In the genomic region with DNA sequence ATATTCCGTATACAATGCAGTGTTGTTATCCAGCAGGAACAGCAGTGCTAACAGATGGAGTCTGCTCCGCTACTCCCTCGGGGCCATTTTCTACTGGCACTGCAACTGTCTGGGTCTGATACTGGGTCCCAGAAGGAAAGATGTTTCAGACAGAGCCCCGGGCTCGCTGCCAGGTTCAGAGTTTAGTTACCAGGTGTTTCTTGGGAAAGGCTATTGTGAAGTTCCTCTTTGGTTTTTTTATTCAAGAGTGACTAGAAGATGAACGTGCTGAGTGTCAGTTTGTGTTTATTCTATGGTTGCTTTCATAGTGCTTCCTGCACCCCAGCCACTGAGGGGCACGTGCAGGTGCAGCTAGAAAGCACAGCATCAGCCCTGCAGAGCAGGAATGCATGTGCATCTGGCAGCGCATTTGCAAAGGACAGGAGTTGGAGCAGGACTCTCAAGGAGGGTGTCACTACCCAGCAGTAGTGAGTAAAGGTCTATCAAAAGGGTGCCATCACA, we compare ENCODE assay signal across 9 mouse cellular contexts. TPM values are rescaled to one million over a fixed set of nuclear protein-coding genes. Genes with fewer than 3 reads are reported as not detected.
A peak's percentile ranks its signal among the peaks of the same experiment; 100 is the strongest.
DNase-seq lines count a peak whose midpoint lies in the region; ATAC-seq and TF ChIP-seq lines count a peak whose summit lies in the region.
"Had no signal": no experiment of that assay in that cellular context is flagged by ENCODE, and none has a peak within 500 bp of the region (broad histone marks: within the 10 kb centered on the region; RNA-seq: fewer than 3 reads in every experiment).

No protein-coding gene starts in this region.

- H3K4me2 ChIP-seq in neural tube, embryonic 11.5 days (ENCODE audit: low read depth) = no peak overlapping the region
- no peak overlapping the region for H3K4me2 ChIP-seq in neural tube, embryonic 15.5 days
- no peak overlapping the region for H3K4me2 ChIP-seq in hindbrain, embryonic 13.5 days
- H3K4me2 ChIP-seq: lung, embryonic 15.5 days had no signal

- no peak overlapping the region for H3K4me3 ChIP-seq in gastrocnemius, adult 2 months
- no peak overlapping the region for H3K4me3 ChIP-seq in neural tube, embryonic 11.5 days (ENCODE audit: low read depth, low read length)
- no peak overlapping the region for H3K4me3 ChIP-seq in neural tube, embryonic 15.5 days (replicated peaks)
- no peak overlapping the region for H3K4me3 ChIP-seq in hindbrain, embryonic 13.5 days
- H3K4me3 ChIP-seq: lung, embryonic 15.5 days had no signal

- H3K27ac ChIP-seq in gastrocnemius, adult 2 months = no peak overlapping the region
- peak overlapping the region; percentile 53; the same call in 1 of the 2 replicates for H3K27ac ChIP-seq in neural tube, embryonic 11.5 days (ENCODE audit: low read depth, low read length)
- H3K27ac ChIP-seq in neural tube, embryonic 15.5 days (replicated peaks) = no peak overlapping the region
- H3K27ac ChIP-seq in hindbrain, embryonic 13.5 days = peak overlapping the region; percentile 64
- H3K27ac ChIP-seq: lung, embryonic 15.5 days had no signal

- no peaks in the 10 kb centered on the region for H3K9me3 ChIP-seq in neural tube, embryonic 11.5 days (ENCODE audit: control insufficient read depth, low read length)
- H3K9me3 ChIP-seq in neural tube, embryonic 15.5 days (replicated peaks) = no peaks in the 10 kb centered on the region
- H3K9me3 ChIP-seq in hindbrain, embryonic 13.5 days = no peaks in the 10 kb centered on the region
- H3K9me3 ChIP-seq: lung, embryonic 15.5 days had no signal

- WGBS in neural tube, embryonic 11.5 days = 65% methylated on average over 8 of the region's 8 CpGs
- 32% methylated on average over 8 of the region's 8 CpGs for WGBS in neural tube, embryonic 15.5 days
- WGBS in hindbrain, embryonic 13.5 days = 51% methylated on average over 8 of the region's 8 CpGs

- TF ChIP-seq CTCF in gastrocnemius, adult 2 months (IDR thresholded peaks at IDR 0.05) = no peak

- ATAC-seq in neural tube, embryonic 11.5 days (ENCODE audit: insufficient read depth, low FRiP score, low TSS enrichment) = no peak
- no peak for ATAC-seq in neural tube, embryonic 15.5 days (ENCODE audit: low FRiP score)
- peak; percentile 88; the same call in 1 of the 2 replicates for ATAC-seq in hindbrain, embryonic 13.5 days (ENCODE audit: low FRiP score)

- DNase-seq in gastrocnemius, adult 2 months = peak; percentile 43
- DNase-seq in gastrocnemius, adult 18-20 months (ENCODE audit: low spot score) = no peak
- peak; percentile 32 for DNase-seq in neural tube, embryonic 11.5 days (ENCODE audit: low spot score)
- peak; percentile 73 for DNase-seq in thymus, postnatal 4 days
- no peak for DNase-seq in testis, postnatal 14 days (ENCODE audit: low spot score)
- DNase-seq in frontal cortex, postnatal 25 days (ENCODE audit: low spot score in 2 of 2) = no peak

- no peak overlapping the region for H3K9ac ChIP-seq in neural tube, embryonic 11.5 days (ENCODE audit: low read length)
- no peak overlapping the region for H3K9ac ChIP-seq in neural tube, embryonic 15.5 days (replicated peaks)
- H3K9ac ChIP-seq in hindbrain, embryonic 13.5 days = no peak overlapping the region
- H3K9ac ChIP-seq: lung, embryonic 15.5 days had no signal

- no peaks in the 10 kb centered on the region for H3K36me3 ChIP-seq in neural tube, embryonic 11.5 days (ENCODE audit: control insufficient read depth, insufficient read depth, low read length)
- no peaks in the 10 kb centered on the region for H3K36me3 ChIP-seq in neural tube, embryonic 15.5 days
- no peaks in the 10 kb centered on the region; the same call in 1 of the 2 replicates for H3K36me3 ChIP-seq in hindbrain, embryonic 13.5 days
- H3K36me3 ChIP-seq: lung, embryonic 15.5 days had no signal

- H3K4me1 ChIP-seq in neural tube, embryonic 11.5 days (ENCODE audit: control insufficient read depth, insufficient read depth, low read length) = peaks cover 3% of the 10 kb centered on the region
- peaks cover 7% of the 10 kb centered on the region for H3K4me1 ChIP-seq in neural tube, embryonic 15.5 days
- H3K4me1 ChIP-seq in hindbrain, embryonic 13.5 days (replicated peaks) = peaks cover 11% of the 10 kb centered on the region
- H3K4me1 ChIP-seq: lung, embryonic 15.5 days had no signal

- intact Hi-C loops in gastrocnemius, adult 2 months (cut with DNase I) = no loop called here

- H3K27me3 ChIP-seq in neural tube, embryonic 11.5 days (ENCODE audit: control insufficient read depth, insufficient read depth, low read length) = no peaks in the 10 kb centered on the region
- H3K27me3 ChIP-seq in neural tube, embryonic 15.5 days (replicated peaks) = no peaks in the 10 kb centered on the region
- H3K27me3 ChIP-seq in hindbrain, embryonic 13.5 days = no peaks in the 10 kb centered on the region
- H3K27me3 ChIP-seq: lung, embryonic 15.5 days had no signal

RNA-seq across cellular contexts. Expression of gene Slc38a6, which starts 47.5 kb away (rescaled TPM):
- 1 to 10 TPM; 1.7 to 3.6 TPM for total RNA-seq in gastrocnemius, adult 2 months (2021)
- 1 to 10 TPM; 2.2 to 2.4 TPM for total RNA-seq in gastrocnemius, adult 18-20 months (2021)
- 8.3 and 11.6 TPM in 2 replicates for polyA plus RNA-seq in neural tube, embryonic 11.5 days (2014; fragmentation: Nextera tagmentation; extraction: Ambion mirVana)
- 10.3 and 11.3 TPM in 2 replicates for polyA plus RNA-seq in neural tube, embryonic 15.5 days (2015; fragmentation: Nextera tagmentation; extraction: Ambion mirVana)
- polyA plus RNA-seq in hindbrain, embryonic 13.5 days (2015; fragmentation: Nextera tagmentation; extraction: Ambion mirVana) = 10.9 and 14.3 TPM in 2 replicates

RNA-seq across cellular contexts. Expression of gene Trmt5, which starts 47.6 kb away (rescaled TPM):
- total RNA-seq in gastrocnemius, adult 2 months (2021) = 1 to 10 TPM; 8.5 to 8.6 TPM
- 1 to 10 TPM; 7.8 to 8.4 TPM for total RNA-seq in gastrocnemius, adult 18-20 months (2021)
- 19.0 and 21.1 TPM in 2 replicates for polyA plus RNA-seq in neural tube, embryonic 11.5 days (2014; fragmentation: Nextera tagmentation; extraction: Ambion mirVana)
- polyA plus RNA-seq in neural tube, embryonic 15.5 days (2015; fragmentation: Nextera tagmentation; extraction: Ambion mirVana) = 15.3 and 16.6 TPM in 2 replicates
- 12.9 and 15.1 TPM in 2 replicates for polyA plus RNA-seq in hindbrain, embryonic 13.5 days (2015; fragmentation: Nextera tagmentation; extraction: Ambion mirVana)

Comparison
In these comparisons a context has a peak if more than half of its experiments do, and no peak if none do; other contexts are left out.
1. DNase-seq: peak in gastrocnemius, adult 2 months (single experiment), neural tube, embryonic 11.5 days (single experiment) and thymus, postnatal 4 days (single experiment); none in gastrocnemius, adult 18-20 months (single experiment), testis, postnatal 14 days (single experiment) and frontal cortex, postnatal 25 days (0 of 2).
2. H3K27ac ChIP-seq: peak in neural tube, embryonic 11.5 days (single experiment) and hindbrain, embryonic 13.5 days (single experiment); none in gastrocnemius, adult 2 months (single experiment) and neural tube, embryonic 15.5 days (single experiment).